Mouse (Mus musculus): ENCODE data around the gene Il27ra.

DNA sequence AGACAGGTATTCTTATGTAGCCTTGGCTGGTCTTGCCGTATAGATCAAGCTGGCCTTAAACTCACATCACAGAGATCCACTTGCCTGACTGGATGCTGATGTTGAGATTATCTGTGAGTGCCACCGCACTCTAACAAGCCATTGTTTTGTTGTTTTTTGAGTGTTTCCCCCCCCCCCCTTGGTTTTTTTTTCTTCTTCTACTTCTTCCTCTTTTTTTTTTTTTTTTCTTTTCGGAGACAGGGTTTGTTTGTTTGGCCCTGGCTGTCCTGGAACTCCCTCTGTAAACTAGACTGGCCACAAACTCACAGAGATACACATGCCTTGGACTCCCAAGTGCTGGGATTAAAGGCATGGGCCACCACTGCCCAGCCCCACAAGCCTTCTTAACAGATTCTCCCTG, 48.4 kb downstream of the Il27ra start:
- TF ChIP-seq GATA1 (IDR thresholded peaks at IDR 0.05; ENCODE audit: borderline replicate concordance, low read length) (no peak), CTCF (IDR thresholded peaks at IDR 0.05; ENCODE audit: low read depth, low read length) (no peak)
